Mouse (Mus musculus) CH12.LX (cell line): Measurements from ENCODE around the gene Smg6. TPM values are rescaled to one million over a fixed set of nuclear protein-coding genes. Genes with fewer than 3 reads are reported as not detected.

Source experiments
- DNase-seq: peaks from one replicate; pipeline ENCODE4 v3.0.0-alpha.2; 2013; ENCODE audit errors: extremely low read depth
- H3K27ac ChIP-seq: 2 replicates; pipeline ENCODE4 v1.5.1; 2012; ENCODE audit warnings: low read depth, mild to moderate bottlenecking, control low read depth, moderate library complexity; ENCODE audit not compliant: insufficient read depth
- H3K27me3 ChIP-seq: replicated peaks from 2 replicates; pipeline ENCODE3; 2012; ENCODE audit warnings: inconsistent platforms
- H3K36me3 ChIP-seq, 2 experiments: replicated peaks in 1 of 2; 2 replicates each; pipeline versions ENCODE3 to v1.6.1; 2012; ENCODE audit warnings: inconsistent platforms in 1 of 2, low read length in 1 of 2, mild to moderate bottlenecking in 1 of 2, mixed read lengths in 1 of 2, moderate library complexity in 1 of 2; ENCODE audit not compliant: control insufficient read depth in 1 of 2, insufficient read depth in 1 of 2
- H3K4me1 ChIP-seq, 2 experiments: 2 replicates each; pipeline ENCODE4 v1.6.1; 2012; ENCODE audit warnings: inconsistent platforms in 1 of 2, moderate library complexity in 1 of 2; ENCODE audit not compliant: insufficient read depth in 2 of 2, control insufficient read depth in 1 of 2
- H3K4me2 ChIP-seq: 2 replicates; pipeline ENCODE4 v1.6.1; 2012; ENCODE audit warnings: low read depth, mild to moderate bottlenecking, control low read depth; ENCODE audit not compliant: poor library complexity, insufficient read depth, severe bottlenecking
- H3K4me3 ChIP-seq, 3 experiments: fragments of 150-350 bp in 1 of 3; sonication (generic) in 1 of 3; replicated peaks in 1 of 3; 2 replicates each; pipeline versions ENCODE3 to v1.5.1; 2011 to 2012; ENCODE audit warnings: low read depth in 2 of 3, low read length in 2 of 3, mild to moderate bottlenecking in 2 of 3, moderate library complexity in 2 of 3, control low read depth in 1 of 3, improper control_type of control experiment in 1 of 3, inconsistent platforms in 1 of 3, mixed read lengths in 1 of 3; ENCODE audit not compliant: poor library complexity in 1 of 3
- H3K79me2 ChIP-seq: replicated peaks from 2 replicates; pipeline ENCODE4 v1.6.1; 2012; ENCODE audit warnings: mild to moderate bottlenecking, moderate library complexity; ENCODE audit not compliant: control insufficient read depth, poor library complexity, insufficient read depth, severe bottlenecking; ENCODE audit errors: extremely low read depth
- H3K9ac ChIP-seq: 2 replicates; pipeline ENCODE4 v1.6.1; 2012; ENCODE audit warnings: low read depth, mild to moderate bottlenecking, control low read depth, moderate library complexity; ENCODE audit not compliant: insufficient read depth
- H3K9me3 ChIP-seq: replicated peaks from 2 replicates; pipeline ENCODE3; 2012; ENCODE audit warnings: low read length, inconsistent platforms, mixed read lengths
- CTCF ChIP-seq, 2 experiments: IDR thresholded peaks in 1 of 2; conservative IDR thresholded peaks in 1 of 2; 2 replicates each; pipeline ENCODE4 v1.5.1; 2011 to 2012; ENCODE audit warnings: low read depth in 2 of 2, low read length in 2 of 2, improper control_type of control experiment in 1 of 2, inconsistent platforms in 1 of 2, mild to moderate bottlenecking in 1 of 2, moderate library complexity in 1 of 2
- ETS1 ChIP-seq: conservative IDR thresholded peaks from 2 replicates; pipeline ENCODE4 v1.6.1; 2012; ENCODE audit warnings: low read depth, mild to moderate bottlenecking, inconsistent platforms, low read length, improper control_type of control experiment, moderate library complexity
- IRF4 ChIP-seq: IDR thresholded peaks from 2 replicates; pipeline ENCODE4 v1.6.1; 2014; ENCODE audit warnings: low read depth, mild to moderate bottlenecking, inconsistent platforms, low read length, improper control_type of control experiment
- NRF1 ChIP-seq: IDR thresholded peaks from 2 replicates; pipeline ENCODE4 v1.6.1; 2014; ENCODE audit warnings: low read depth, mild to moderate bottlenecking, inconsistent platforms, low read length, improper control_type of control experiment, moderate library complexity
- POLR2A ChIP-seq: IDR thresholded peaks from 2 replicates; pipeline ENCODE4 v1.6.1; 2011; ENCODE audit warnings: low read depth, mild to moderate bottlenecking, improper control_type of control experiment, low read length
- POLR2AphosphoS2 ChIP-seq: IDR thresholded peaks from 2 replicates; pipeline ENCODE4 v1.6.1; 2011; ENCODE audit warnings: low read depth, low read length, improper control_type of control experiment
- RCOR1 ChIP-seq: conservative IDR thresholded peaks from 2 replicates; pipeline ENCODE4 v1.6.1; 2012; ENCODE audit warnings: low read depth, mild to moderate bottlenecking, inconsistent platforms, low read length, improper control_type of control experiment
- TBP ChIP-seq: conservative IDR thresholded peaks from 2 replicates; pipeline ENCODE4 v1.6.1; 2011; ENCODE audit warnings: low read depth, low read length, improper control_type of control experiment
- TCF12 ChIP-seq: IDR thresholded peaks from 2 replicates; pipeline ENCODE4 v1.6.1; 2014; ENCODE audit warnings: low read depth, mild to moderate bottlenecking, inconsistent platforms, low read length, improper control_type of control experiment
- ZKSCAN1 ChIP-seq: IDR thresholded peaks from 2 replicates; pipeline ENCODE4 v1.6.1; 2012; ENCODE audit warnings: low read depth, inconsistent platforms, low read length, improper control_type of control experiment, borderline replicate concordance
- ZNF384 ChIP-seq: IDR thresholded peaks from 2 replicates; pipeline ENCODE4 v1.6.1; 2012; ENCODE audit warnings: low read depth, low read length, improper control_type of control experiment, inconsistent platforms
- dilution Hi-C: fragments of 300-500 bp; cut with MboI; formaldehyde crosslinking; loops from 2 replicates; pipeline ENCODE4 v1.14.3; 2020; ENCODE audit warnings: low sequenced_read_pairs; ENCODE audit not compliant: extremely low pct_unique_long_range_greater_than_20kb, extremely low pct_ligation_motif_present
- in situ Hi-C: fragments of 300-500 bp; cut with MboI; formaldehyde crosslinking; loops from 3 replicates; pipeline ENCODE4 v1.14.3; 2019; ENCODE audit warnings: low sequenced_read_pairs, low pct_ligation_motif_present, low pct_unique_long_range_greater_than_20kb, mixed read lengths
- polyA plus RNA-seq: library from polyadenylated mRNA; unstranded; fragments of >175 nt; gene quantifications from 2 replicates; pipeline ENCODE4 v1.2.1, GENCODE M21; 2012; ENCODE audit warnings: low read depth; ENCODE audit not compliant: insufficient read length
- total RNA-seq, 2 experiments: library from RNA; depleted of rRNA; stranded (reverse); fragments of 300-350 nt in 1 of 2; fragments of >200 nt in 1 of 2; gene quantifications; 2 replicates each; pipeline ENCODE4 v1.2.3; 2012 to 2014

The Smg6 gene
- total and polyA plus RNA-seq, 3 experiments = 9.0 to 18.5 (median 12.1) TPM

- Histone ChIP-seq H3K4me3 (no peak overlapping the region), H3K4me2 (no peak overlapping the region), H3K27me3 (no peaks in the 10 kb centered on the region), H3K36me3 (no peaks in the 10 kb centered on the region), H3K79me2 (no peaks in the 10 kb centered on the region), H3K9ac (no peak overlapping the region), H3K27ac (no peak overlapping the region), H3K4me1 (peaks cover 13 to 38% of the 10 kb centered on the region in 2 experiments), H3K9me3 (peaks cover 2% of the 10 kb centered on the region)
- DNase-seq = no peak
- in situ Hi-C loops = no loop called here
- TF ChIP-seq POLR2A (no peak), ZKSCAN1 (no peak), NRF1 (no peak), TCF12 (no peak)
- dilution Hi-C loops = no loop called here
Measured at GRCm38 (mm10) chr11:75209363-75209762, 283.7 kb downstream of the Smg6 start.

- Histone ChIP-seq H3K36me3 (no peaks in the 10 kb centered on the region), H3K4me2 (no peak overlapping the region), H3K9ac (no peak overlapping the region), H3K79me2 (no peaks in the 10 kb centered on the region), H3K27ac (no peak overlapping the region), H3K9me3 (peaks cover 2% of the 10 kb centered on the region), H3K27me3 (no peaks in the 10 kb centered on the region), H3K4me1 (peaks cover 13 to 34% of the 10 kb centered on the region in 2 experiments)
- DNase-seq = no peak
- no peak for TF ChIP-seq ETS1
- no peak for TF ChIP-seq POLR2AphosphoS2
- TF ChIP-seq RCOR1 = no peak
- TF ChIP-seq IRF4 = no peak
- no peak for TF ChIP-seq POLR2A
- TF ChIP-seq TBP = no peak
- TF ChIP-seq ZNF384 = no peak
- TF ChIP-seq, all 38 proteins: peak for 0
- no peak overlapping the region for H3K4me3 ChIP-seq
- dilution Hi-C loops (no loop called here), in situ Hi-C loops (no loop called here)
Measured at GRCm38 (mm10) chr11:75210093-75210492, 284.5 kb downstream of the Smg6 start.

GRCm38 (mm10) chr11:75210755-75211154, 285.1 kb downstream of the Smg6 start:
- peaks cover 2% of the 10 kb centered on the region for H3K9me3 ChIP-seq
- no peak overlapping the region for H3K9ac ChIP-seq
- no peak for DNase-seq
- no peak overlapping the region for H3K27ac ChIP-seq
- no peak overlapping the region for H3K4me3 ChIP-seq
- no peaks in the 10 kb centered on the region for H3K36me3 ChIP-seq
- dilution Hi-C loops = no loop called here
- H3K4me2 ChIP-seq = no peak overlapping the region
- H3K4me1 ChIP-seq = peaks cover 11 to 30% of the 10 kb centered on the region in 2 experiments
- TF ChIP-seq CTCF (conservative IDR thresholded peaks at IDR 0.05 in 1 of 2, IDR thresholded peaks at IDR 0.05 in 1 of 2; ENCODE audit: low read depth in 2 of 2, low read length in 2 of 2) = no peak
- in situ Hi-C loops = no loop called here
- H3K79me2 ChIP-seq = no peaks in the 10 kb centered on the region
- H3K27me3 ChIP-seq = peaks cover 4% of the 10 kb centered on the region
